Mouse (Mus musculus): ENCODE results near the gene Cdk15. TPM values are rescaled to one million over a fixed set of nuclear protein-coding genes. Genes with fewer than 3 reads are reported as not detected.

The Cdk15 gene
- polyA plus RNA-seq, 1 experiment from 2014 or later = 1.0 TPM

DNA sequence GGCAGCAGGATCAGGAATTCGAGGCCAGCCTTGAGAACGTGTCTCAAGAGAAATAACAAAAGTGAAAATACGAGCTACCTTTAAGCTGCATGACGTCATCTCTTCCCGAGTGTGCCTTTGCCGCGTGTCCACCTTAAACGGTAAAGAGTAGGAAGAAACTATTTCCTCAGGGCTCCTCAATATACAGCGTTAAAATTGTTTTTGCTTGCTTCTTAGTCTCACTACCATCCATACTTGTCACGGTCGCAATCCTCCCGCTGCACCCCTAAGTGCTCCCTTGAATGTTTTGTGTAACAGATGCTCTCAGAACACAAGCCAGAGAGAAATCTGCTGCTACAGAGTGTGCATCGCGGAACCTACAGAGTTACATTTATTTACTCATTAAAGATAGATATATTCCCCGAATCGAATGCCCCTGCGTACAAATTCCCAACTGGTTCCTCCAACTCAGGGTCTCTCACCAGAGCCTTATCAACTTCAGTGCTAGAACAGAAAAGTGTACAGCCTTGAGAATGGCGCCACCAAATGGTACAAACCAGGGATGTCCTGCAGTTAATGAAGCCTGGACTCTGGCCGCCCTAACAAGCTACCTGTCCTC is 19.0 kb upstream of the Cdk15 start:
- no peaks in the 10 kb centered on the region for H3K9me3 ChIP-seq
- peak overlapping the region; percentile 79 for H3K4me2 ChIP-seq
- peak overlapping the region; percentile 84 for H3K27ac ChIP-seq (replicated peaks)
- H3K27me3 ChIP-seq = no peaks in the 10 kb centered on the region
- H3K4me3 ChIP-seq = peak overlapping the region; percentile 93
- ATAC-seq (ENCODE audit: low FRiP score, low read depth) = peak; percentile 0; the same call in 1 of the 2 replicates
- 1% methylated on average over 19 of the region's 19 CpGs for WGBS
- H3K4me1 ChIP-seq (replicated peaks) = peaks cover 16% of the 10 kb centered on the region
- H3K9ac ChIP-seq = peak overlapping the region; percentile 80
- H3K36me3 ChIP-seq = no peaks in the 10 kb centered on the region

DNA sequence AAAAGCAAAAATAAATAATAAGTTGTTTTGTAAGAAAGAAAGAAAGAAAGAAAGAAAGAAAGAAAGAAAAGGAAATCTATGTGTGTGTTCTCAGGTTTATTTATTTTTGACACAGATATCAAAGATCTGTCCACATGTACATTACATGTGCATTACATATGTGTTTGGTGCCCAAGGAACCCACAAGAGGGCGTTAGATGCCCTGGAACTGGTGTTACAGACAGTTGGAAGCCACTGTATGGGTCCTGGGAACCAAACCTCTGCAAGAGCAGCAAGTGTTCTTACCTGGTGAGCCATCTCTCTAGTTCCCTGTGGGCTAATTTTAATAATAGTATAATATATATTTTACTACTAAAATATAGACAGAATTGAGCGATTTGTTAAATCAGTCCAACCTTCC is 12.9 kb upstream of the Cdk15 start:
- WGBS = 65% methylated on average over 2 of the region's 2 CpGs
- H3K36me3 ChIP-seq = no peaks in the 10 kb centered on the region
- no peaks in the 10 kb centered on the region for H3K4me1 ChIP-seq (replicated peaks)
- no peak overlapping the region for H3K27ac ChIP-seq (replicated peaks)
- no peaks in the 10 kb centered on the region for H3K27me3 ChIP-seq
- no peak overlapping the region for H3K4me2 ChIP-seq
- no peak overlapping the region for H3K9ac ChIP-seq
- ATAC-seq (ENCODE audit: low FRiP score, low read depth) = no peak
- no peak overlapping the region for H3K4me3 ChIP-seq
- H3K9me3 ChIP-seq = no peaks in the 10 kb centered on the region

DNA sequence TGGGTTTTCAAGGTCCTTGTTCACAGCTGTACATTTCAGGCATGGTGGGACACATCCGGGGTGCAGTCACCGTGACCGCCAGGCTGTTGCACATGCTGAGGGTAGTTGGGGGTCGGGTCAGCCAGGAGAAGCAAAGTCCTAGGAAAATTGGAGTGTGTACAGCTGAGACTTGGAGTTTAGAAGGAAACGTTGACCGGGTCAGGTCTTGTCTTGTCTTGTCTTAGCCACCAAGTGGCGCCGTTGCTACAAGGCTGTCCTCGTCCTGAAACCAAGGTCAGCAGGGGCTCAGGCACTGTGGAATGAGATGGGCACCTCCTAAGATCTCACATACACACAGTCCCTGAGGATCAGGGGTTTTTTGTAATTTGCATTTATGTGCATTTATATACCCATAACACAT is 9.1 kb upstream of the Cdk15 start:
- Histone ChIP-seq H3K4me3 (no peak overlapping the region), H3K27me3 (no peaks in the 10 kb centered on the region), H3K27ac (replicated peaks) (no peak overlapping the region), H3K9ac (no peak overlapping the region), H3K9me3 (no peaks in the 10 kb centered on the region), H3K4me1 (replicated peaks) (no peaks in the 10 kb centered on the region), H3K36me3 (no peaks in the 10 kb centered on the region), H3K4me2 (no peak overlapping the region)
- 5% methylated on average over 9 of the region's 9 CpGs for WGBS
- 0 out of 2 replicates have a peak, but pooled peaks have one; percentile 54 for ATAC-seq (ENCODE audit: low FRiP score, low read depth)

DNA sequence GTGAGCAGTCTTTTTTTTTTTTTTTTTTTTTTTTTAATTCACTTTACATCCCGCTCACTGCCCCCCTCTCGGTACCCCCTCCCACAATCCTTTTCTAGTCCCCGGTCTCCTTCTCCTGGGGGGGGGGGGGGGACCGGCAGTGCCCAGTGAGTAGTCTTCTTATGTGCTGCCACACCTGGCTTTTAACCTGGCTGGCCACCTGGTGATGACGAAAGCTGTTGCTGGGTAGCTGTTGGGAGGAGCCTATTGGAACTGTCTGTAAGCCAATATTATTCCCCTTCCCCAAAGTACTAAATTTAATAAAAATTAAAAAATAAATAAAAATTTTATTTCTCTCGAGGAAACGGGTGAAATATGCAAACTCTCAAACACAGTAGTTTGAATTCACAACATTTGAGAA is 3.9 kb upstream of the Cdk15 start:
- peak overlapping the region; percentile 57 for H3K4me2 ChIP-seq
- H3K4me1 ChIP-seq (replicated peaks) = peaks cover 18% of the 10 kb centered on the region
- no peak overlapping the region; the same call in 1 of the 2 replicates for H3K9ac ChIP-seq
- H3K36me3 ChIP-seq = no peaks in the 10 kb centered on the region
- H3K27ac ChIP-seq (replicated peaks) = no peak overlapping the region
- 14% methylated on average over 4 of the region's 7 CpGs for WGBS
- H3K9me3 ChIP-seq = no peaks in the 10 kb centered on the region
- peak; percentile 65; the same call in 1 of the 2 replicates for ATAC-seq (ENCODE audit: low FRiP score, low read depth)
- H3K27me3 ChIP-seq = no peaks in the 10 kb centered on the region
- H3K4me3 ChIP-seq = peak overlapping the region; percentile 30

DNA sequence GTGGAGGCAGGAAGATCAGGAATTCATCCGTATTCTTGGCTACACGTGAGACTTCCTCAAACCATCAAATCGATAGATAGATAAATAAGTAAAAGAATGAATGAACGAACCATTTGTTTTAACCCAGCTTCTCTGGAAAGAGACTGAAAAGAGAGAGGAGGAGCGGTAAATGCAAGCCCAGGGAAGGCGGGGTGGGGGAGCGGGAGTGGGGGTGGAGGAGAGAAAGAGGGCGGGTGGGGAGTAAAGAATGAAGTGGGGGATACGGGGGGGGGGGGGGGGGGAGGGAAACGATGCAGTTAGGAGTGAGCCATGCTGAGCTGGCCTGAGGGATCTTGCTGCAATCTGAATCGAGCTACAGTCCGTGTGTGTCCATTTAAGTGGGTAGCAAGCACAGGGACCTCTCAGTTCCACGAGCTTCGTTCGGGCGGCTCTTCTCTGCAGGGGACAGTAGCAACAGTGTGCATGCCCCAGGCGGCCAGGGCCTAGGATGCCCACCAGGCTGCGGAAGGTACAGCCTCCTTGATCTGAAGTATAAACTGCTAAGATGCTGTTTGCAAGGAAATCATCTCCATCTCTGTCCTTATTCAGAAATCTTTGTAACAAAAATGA is 3.3 kb upstream of the Cdk15 start:
- ATAC-seq (ENCODE audit: low FRiP score, low read depth) = 0 out of 2 replicates have a peak, but pooled peaks have one; percentile 44
- H3K9me3 ChIP-seq = no peaks in the 10 kb centered on the region
- H3K4me2 ChIP-seq = peak overlapping the region; percentile 57
- no peak overlapping the region for H3K27ac ChIP-seq (replicated peaks)
- 3% methylated on average over 14 of the region's 18 CpGs for WGBS
- H3K9ac ChIP-seq = peak overlapping the region; percentile 36; the same call in 1 of the 2 replicates
- peak overlapping the region; percentile 30 for H3K4me3 ChIP-seq
- H3K4me1 ChIP-seq (replicated peaks) = peaks cover 18% of the 10 kb centered on the region
- H3K36me3 ChIP-seq = no peaks in the 10 kb centered on the region
- H3K27me3 ChIP-seq = no peaks in the 10 kb centered on the region

DNA sequence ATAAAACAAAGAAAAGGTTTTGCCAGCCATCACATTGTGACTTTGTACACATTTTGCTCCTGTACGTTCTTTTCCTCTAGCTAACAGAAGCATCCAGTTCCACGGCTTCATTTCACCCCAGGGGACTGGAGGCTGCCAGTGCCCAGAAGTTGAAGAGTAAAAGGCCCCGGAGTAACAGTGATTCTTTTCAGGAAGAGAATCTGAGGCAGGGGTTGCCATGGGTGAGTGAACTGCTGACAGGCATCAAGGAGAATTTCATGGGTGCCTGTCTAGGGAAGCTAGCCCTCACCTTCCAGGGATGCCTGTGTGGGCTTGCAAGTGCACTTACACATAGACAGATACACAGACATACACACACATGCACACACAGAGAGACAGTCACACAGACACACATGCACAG is 1.0 kb downstream of the Cdk15 start:
- ATAC-seq (ENCODE audit: low FRiP score, low read depth) = no peak
- H3K36me3 ChIP-seq = no peaks in the 10 kb centered on the region
- H3K4me1 ChIP-seq (replicated peaks) = peaks cover 18% of the 10 kb centered on the region
- no peak overlapping the region for H3K27ac ChIP-seq (replicated peaks)
- H3K27me3 ChIP-seq = no peaks in the 10 kb centered on the region
- H3K4me2 ChIP-seq = no peak overlapping the region
- WGBS = 5% methylated on average over 3 of the region's 3 CpGs
- H3K9me3 ChIP-seq = no peaks in the 10 kb centered on the region
- no peak overlapping the region for H3K4me3 ChIP-seq
- H3K9ac ChIP-seq = no peak overlapping the region

DNA sequence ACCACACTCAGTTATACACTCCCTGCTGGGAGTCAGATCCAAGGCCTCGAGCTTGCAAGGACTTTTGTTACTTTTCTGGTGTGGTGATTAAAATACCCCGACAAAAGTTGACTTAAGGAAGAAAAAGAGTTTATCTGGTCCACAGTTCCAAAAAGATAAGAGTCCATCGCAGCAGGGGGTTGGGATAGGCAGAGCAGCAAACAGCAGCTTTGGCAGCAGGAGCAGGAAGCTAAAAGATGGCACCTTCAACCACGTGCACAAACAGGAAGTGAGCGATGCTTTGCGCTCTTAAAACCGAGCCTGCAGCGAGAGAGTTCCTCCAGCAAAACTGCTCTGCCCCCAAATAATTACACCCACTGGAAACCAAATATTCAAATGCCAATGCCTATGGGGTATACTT is 12.2 kb downstream of the Cdk15 start:
- H3K9ac ChIP-seq = no peak overlapping the region
- no peak overlapping the region for H3K4me3 ChIP-seq
- H3K27ac ChIP-seq (replicated peaks) = no peak overlapping the region
- no peaks in the 10 kb centered on the region for H3K9me3 ChIP-seq
- H3K36me3 ChIP-seq = no peaks in the 10 kb centered on the region
- no peak overlapping the region for H3K4me2 ChIP-seq
- ATAC-seq (ENCODE audit: low FRiP score, low read depth) = no peak
- peaks cover 11% of the 10 kb centered on the region for H3K4me1 ChIP-seq (replicated peaks)
- 66% methylated on average over 8 of the region's 8 CpGs for WGBS
- H3K27me3 ChIP-seq = no peaks in the 10 kb centered on the region

DNA sequence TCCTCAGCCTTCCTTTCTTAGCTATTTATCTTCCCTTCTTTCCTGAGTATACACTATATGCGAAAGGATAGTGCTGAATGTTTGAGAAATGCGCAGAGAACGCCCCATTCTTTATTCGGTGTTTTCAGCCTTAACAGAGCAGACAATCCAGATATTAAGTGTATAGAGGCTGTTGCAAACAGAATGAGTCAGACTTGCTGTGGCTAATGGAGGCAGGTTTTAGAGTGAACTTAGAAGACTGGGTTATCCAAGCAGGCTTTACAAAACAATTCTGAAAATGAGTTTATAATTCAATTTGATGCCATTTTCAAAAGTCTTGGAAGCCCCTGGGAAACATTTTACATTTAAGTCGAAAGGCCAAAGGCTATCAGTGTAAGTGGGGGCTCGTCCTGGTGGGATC is 12.8 kb downstream of the Cdk15 start:
- no peak overlapping the region for H3K9ac ChIP-seq
- H3K9me3 ChIP-seq = no peaks in the 10 kb centered on the region
- H3K36me3 ChIP-seq = no peaks in the 10 kb centered on the region
- no peaks in the 10 kb centered on the region for H3K27me3 ChIP-seq
- no peak overlapping the region for H3K27ac ChIP-seq (replicated peaks)
- WGBS = 77% methylated on average over 6 of the region's 6 CpGs
- no peak overlapping the region for H3K4me3 ChIP-seq
- peaks cover 11% of the 10 kb centered on the region for H3K4me1 ChIP-seq (replicated peaks)
- ATAC-seq (ENCODE audit: low FRiP score, low read depth) = no peak
- no peak overlapping the region for H3K4me2 ChIP-seq

DNA sequence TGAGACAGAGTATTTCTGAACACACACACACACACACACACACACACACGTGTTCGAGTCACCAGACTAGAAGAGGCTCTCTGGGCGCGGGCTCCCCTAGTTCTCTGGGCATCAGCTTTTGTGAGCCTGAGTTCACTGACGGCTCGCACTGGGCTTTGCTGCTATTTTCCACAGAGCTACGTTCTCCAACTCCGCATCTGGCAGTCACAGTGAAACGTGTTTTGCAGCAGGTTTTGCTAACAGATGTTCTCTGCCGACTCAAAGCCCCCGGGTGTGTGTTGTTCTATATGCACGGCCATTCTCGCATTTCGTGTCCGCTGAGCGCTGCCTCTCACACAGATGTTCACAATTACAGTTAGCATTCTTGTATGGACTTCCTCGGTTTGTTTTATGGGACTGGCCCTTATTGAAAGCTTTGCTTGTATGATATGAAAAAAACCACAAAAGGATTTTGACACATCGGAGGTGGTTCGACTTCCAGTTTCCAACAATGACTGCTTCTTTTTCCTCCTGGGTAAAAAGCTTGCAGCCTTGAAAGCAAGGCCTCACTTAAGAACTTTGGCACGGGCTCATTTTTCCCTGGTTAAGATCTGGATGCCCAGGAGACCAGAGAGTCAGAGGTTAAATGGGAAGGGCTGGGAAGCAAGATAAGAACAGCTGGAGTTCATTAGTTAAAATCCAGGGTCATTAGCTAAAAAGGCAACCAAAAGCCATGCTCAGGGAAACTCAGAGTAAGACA is 13.4 kb downstream of the Cdk15 start:
- no peaks in the 10 kb centered on the region for H3K36me3 ChIP-seq
- no peaks in the 10 kb centered on the region for H3K9me3 ChIP-seq
- peak overlapping the region; percentile 26 for H3K4me2 ChIP-seq
- no peaks in the 10 kb centered on the region for H3K27me3 ChIP-seq
- H3K9ac ChIP-seq = no peak overlapping the region
- peak overlapping the region; percentile 36; the same call in 1 of the 2 replicates for H3K27ac ChIP-seq (replicated peaks)
- 39% methylated on average over 20 of the region's 20 CpGs for whole genome bisulfite sequencing
- peaks cover 11% of the 10 kb centered on the region for H3K4me1 ChIP-seq (replicated peaks)
- ATAC-seq (ENCODE audit: low FRiP score, low read depth) = peak; percentile 63; the same call in 1 of the 2 replicates
- no peak overlapping the region for H3K4me3 ChIP-seq

DNA sequence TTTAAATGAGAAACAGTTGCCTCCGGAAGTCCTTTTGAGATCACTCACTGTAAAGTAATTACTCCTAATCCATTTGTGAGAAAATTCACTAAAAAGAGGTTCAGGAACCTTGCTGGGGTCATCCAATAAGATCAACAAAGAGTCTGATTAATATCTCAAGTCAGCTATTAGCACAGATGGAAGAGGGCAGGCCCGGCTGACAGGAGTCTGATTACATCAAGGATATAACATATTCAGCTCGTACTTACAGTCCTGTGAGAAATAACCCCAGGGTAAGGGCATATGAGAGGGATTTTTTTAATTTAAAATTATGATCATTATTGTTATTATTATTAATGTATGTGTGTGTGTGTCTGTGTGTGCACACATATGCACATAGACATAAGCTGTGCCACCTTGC is 15.5 kb downstream of the Cdk15 start:
- ATAC-seq (ENCODE audit: low FRiP score, low read depth) = peak; percentile 63; the same call in 1 of the 2 replicates
- WGBS = 43% methylated on average over 3 of the region's 3 CpGs
- Histone ChIP-seq H3K36me3 (no peaks in the 10 kb centered on the region), H3K9ac (no peak overlapping the region), H3K27ac (replicated peaks) (no peak overlapping the region), H3K27me3 (no peaks in the 10 kb centered on the region), H3K4me3 (no peak overlapping the region), H3K4me2 (no peak overlapping the region), H3K9me3 (no peaks in the 10 kb centered on the region), H3K4me1 (replicated peaks) (peaks cover 11% of the 10 kb centered on the region)

DNA sequence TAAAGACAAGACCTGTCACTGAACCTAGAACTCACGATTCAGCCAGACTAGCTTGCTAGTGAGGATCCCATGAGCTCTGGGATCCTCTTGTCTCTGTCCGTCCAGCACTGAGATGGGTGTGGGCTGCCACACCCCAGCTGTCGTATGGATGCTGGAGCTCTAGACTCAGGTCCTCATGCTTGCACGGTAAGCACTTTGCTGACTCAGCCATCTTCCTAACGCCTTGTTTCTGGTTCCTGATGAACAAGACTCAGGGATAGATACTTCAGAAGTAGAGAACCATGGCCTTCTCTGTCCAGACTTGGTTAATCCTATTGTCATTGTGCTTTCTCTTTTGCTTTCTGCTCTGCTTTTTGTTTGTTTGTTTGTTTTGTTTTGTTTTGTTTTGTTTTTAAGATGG is 29.2 kb downstream of the Cdk15 start:
- Histone ChIP-seq H3K4me3 (no peak overlapping the region), H3K27ac (replicated peaks) (no peak overlapping the region), H3K4me2 (no peak overlapping the region), H3K4me1 (replicated peaks) (no peaks in the 10 kb centered on the region), H3K36me3 (no peaks in the 10 kb centered on the region), H3K9ac (no peak overlapping the region), H3K27me3 (no peaks in the 10 kb centered on the region), H3K9me3 (no peaks in the 10 kb centered on the region)
- ATAC-seq (ENCODE audit: low FRiP score, low read depth) = no peak
- WGBS = 86% methylated on average over 5 of the region's 5 CpGs

DNA sequence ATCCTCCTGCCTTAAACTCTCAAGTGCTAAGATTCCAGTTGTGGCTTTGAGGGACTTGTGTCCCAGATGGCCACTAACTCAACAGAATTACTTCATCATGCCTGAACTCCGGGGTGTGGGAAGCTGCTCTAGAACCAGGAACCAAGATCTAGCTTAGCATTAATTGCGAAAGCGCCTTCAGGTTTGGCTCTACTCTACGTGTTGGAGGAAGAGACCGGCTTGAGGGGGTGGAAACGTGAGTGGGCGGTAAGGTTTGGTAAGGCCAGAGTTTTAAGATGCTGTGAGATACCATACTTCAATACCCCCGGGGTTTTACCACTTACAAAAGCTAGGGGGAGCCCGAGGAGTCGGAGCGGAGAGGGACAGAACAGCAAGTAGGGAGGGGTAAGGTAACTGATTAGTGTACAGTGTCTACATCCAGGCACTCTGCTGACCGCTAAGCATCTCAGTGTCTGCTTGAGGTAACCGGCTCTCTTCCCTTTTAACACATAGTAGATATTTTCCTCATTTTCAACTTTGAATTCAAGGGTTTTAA is 29.7 kb downstream of the Cdk15 start:
- Histone ChIP-seq H3K36me3 (no peaks in the 10 kb centered on the region), H3K4me3 (no peak overlapping the region), H3K27ac (replicated peaks) (no peak overlapping the region), H3K9ac (no peak overlapping the region), H3K9me3 (no peaks in the 10 kb centered on the region), H3K4me1 (replicated peaks) (no peaks in the 10 kb centered on the region), H3K27me3 (no peaks in the 10 kb centered on the region), H3K4me2 (no peak overlapping the region)
- 76% methylated on average over 13 of the region's 13 CpGs for WGBS
- ATAC-seq (ENCODE audit: low FRiP score, low read depth) = no peak
